Mouse (Mus musculus) liver, embryonic 15.5 days (tissue): ENCODE results near the gene Gm49403. TPM values are rescaled to one million over a fixed set of nuclear protein-coding genes. Genes with fewer than 3 reads are reported as not detected.

ENCODE experiments used
- ATAC-seq: fragments of 200-750 bp; cut with Nextera tagmentation; 2 replicates; pipeline ENCODE4 v1.8.0; 2017; ENCODE audit warnings: moderate number of reproducible peaks, mild to moderate bottlenecking, moderate library complexity; ENCODE audit not compliant: insufficient read depth
- H3K27ac ChIP-seq: fragments of 300-500 bp; sonication (generic); replicated peaks from 2 replicates; pipeline ENCODE4 v1.5.1; 2015; ENCODE audit warnings: mild to moderate bottlenecking, inconsistent platforms
- H3K27me3 ChIP-seq: fragments of 300-500 bp; sonication (generic); 2 replicates; pipeline ENCODE4 v1.6.1; 2015; ENCODE audit warnings: mild to moderate bottlenecking, inconsistent platforms
- H3K36me3 ChIP-seq: fragments of 300-500 bp; sonication (generic); replicated peaks from 2 replicates; pipeline ENCODE4 v1.6.1; 2015; ENCODE audit warnings: moderate library complexity, mild to moderate bottlenecking, inconsistent platforms
- H3K4me1 ChIP-seq: fragments of 300-500 bp; sonication (generic); replicated peaks from 2 replicates; pipeline ENCODE4 v1.6.1; 2015; ENCODE audit warnings: inconsistent platforms
- H3K4me2 ChIP-seq: fragments of 300-500 bp; sonication (generic); 2 replicates; pipeline ENCODE4 v1.6.1; 2015; ENCODE audit warnings: moderate library complexity, mild to moderate bottlenecking, inconsistent platforms
- H3K4me3 ChIP-seq: fragments of 300-500 bp; sonication (generic); replicated peaks from 2 replicates; pipeline ENCODE4 v1.5.1; 2015; ENCODE audit warnings: mild to moderate bottlenecking, inconsistent platforms
- H3K9ac ChIP-seq: fragments of 300-500 bp; sonication (generic); 2 replicates; pipeline ENCODE4 v1.6.1; 2015; ENCODE audit warnings: moderate library complexity, mild to moderate bottlenecking, inconsistent platforms
- H3K9me3 ChIP-seq: fragments of 300-500 bp; sonication (generic); replicated peaks from 2 replicates; pipeline ENCODE4 v1.6.1; 2016; ENCODE audit warnings: inconsistent platforms
- WGBS: fragments of 180-500 bp; shearing (Covaris S2); methylation state at CpG from one replicate; pipeline ENCODE4 v1.1.7; 2015; ENCODE audit warnings: mixed read lengths; ENCODE audit not compliant: insufficient replicate concordance; 5-methylcytosine and 5-hydroxymethylcytosine counted together
- polyA plus RNA-seq: library from polyadenylated mRNA; unstranded; fragments of >200 nt; fragmentation: Nextera tagmentation; extraction: Ambion mirVana; gene quantifications from 2 replicates; pipeline ENCODE4 v1.2.1, GENCODE M21; 2015

Gm49403 gene
- polyA plus RNA-seq, 1 experiment from 2014 or later = not detected

GRCm38 (mm10) chr19:8871267-8872186 lies 12.2 kb upstream of the Gm49403 start, which contains the start of gene Ubxn1:
TSS of gene Ubxn1 (plus strand) at chr19:8871496.
- Histone ChIP-seq H3K4me3 (peak within 1 kb of the TSS; percentile 98), H3K27me3 (no peaks in the 10 kb centered on the region), H3K9me3 (no peaks in the 10 kb centered on the region), H3K36me3 (peaks cover 40% of the 10 kb centered on the region), H3K9ac (peak within 1 kb of the TSS; percentile 99), H3K27ac (peak within 1 kb of the TSS; percentile 92), H3K4me1 (peaks cover 52% of the 10 kb centered on the region), H3K4me2 (peak within 1 kb of the TSS; percentile 90)
- under 1% methylated on average over 59 of the region's 59 CpGs for WGBS
- peak; percentile 95 for ATAC-seq

GRCm38 (mm10) chr19:8872266-8872840 lies 11.4 kb upstream of the Gm49403 start:
- no peak for ATAC-seq
- Histone ChIP-seq H3K4me3 (peak overlapping the region; percentile 98), H3K4me1 (peaks cover 52% of the 10 kb centered on the region), H3K4me2 (peak overlapping the region; percentile 90), H3K27ac (peak overlapping the region; percentile 92), H3K27me3 (no peaks in the 10 kb centered on the region), H3K36me3 (peaks cover 46% of the 10 kb centered on the region), H3K9me3 (no peaks in the 10 kb centered on the region), H3K9ac (peak overlapping the region; percentile 99)
- 64% methylated on average over 10 of the region's 10 CpGs for WGBS

- peaks cover 49% of the 10 kb centered on the region for H3K4me1 ChIP-seq
- no peaks in the 10 kb centered on the region for H3K9me3 ChIP-seq
- H3K9ac ChIP-seq = no peak overlapping the region
- no peak for ATAC-seq
- H3K27ac ChIP-seq = peak overlapping the region; percentile 34; the same call in 1 of the 2 replicates
- WGBS = 87% methylated on average over 7 of the region's 7 CpGs
- H3K4me2 ChIP-seq = no peak overlapping the region
- peaks cover 49% of the 10 kb centered on the region for H3K36me3 ChIP-seq
- H3K27me3 ChIP-seq = no peaks in the 10 kb centered on the region
- H3K4me3 ChIP-seq = no peak overlapping the region
These were observed 8.7 kb upstream of the Gm49403 start for GRCm38 (mm10) chr19:8875031-8875430.

GRCm38 (mm10) chr19:8880311-8881033 lies 3.3 kb upstream of the Gm49403 start, which contains the start of gene Uqcc3:
TSS of gene Uqcc3 (minus strand) at chr19:8880923.
- Histone ChIP-seq H3K27ac (peak within 1 kb of the TSS; percentile 76), H3K4me3 (peak within 1 kb of the TSS; percentile 83), H3K9ac (peak within 1 kb of the TSS; percentile 95), H3K27me3 (no peaks in the 10 kb centered on the region), H3K4me1 (peaks cover 18% of the 10 kb centered on the region), H3K36me3 (peaks cover 20% of the 10 kb centered on the region), H3K4me2 (peak within 1 kb of the TSS; percentile 93), H3K9me3 (no peaks in the 10 kb centered on the region)
- under 1% methylated on average over 42 of the region's 42 CpGs for WGBS
- ATAC-seq = peak; percentile 94

GRCm38 (mm10) chr19:8881034-8881392 lies 2.7 kb upstream of the Gm49403 start:
- no peak for ATAC-seq
- Histone ChIP-seq H3K4me1 (peaks cover 18% of the 10 kb centered on the region), H3K27me3 (no peaks in the 10 kb centered on the region), H3K4me2 (peak overlapping the region; percentile 93), H3K9me3 (no peaks in the 10 kb centered on the region), H3K36me3 (peaks cover 15% of the 10 kb centered on the region), H3K27ac (no peak overlapping the region), H3K4me3 (peak overlapping the region; percentile 83), H3K9ac (peak overlapping the region; percentile 95; the same call in 1 of the 2 replicates)
- WGBS = 7% methylated on average over 3 of the region's 3 CpGs

- peak overlapping the region; percentile 78 for H3K4me2 ChIP-seq
- no peak for ATAC-seq
- no peaks in the 10 kb centered on the region for H3K27me3 ChIP-seq
- WGBS = 25% methylated on average over 1 of the region's 1 CpGs
- peak overlapping the region; percentile 75; the same call in 1 of the 2 replicates for H3K27ac ChIP-seq
- peaks cover 40% of the 10 kb centered on the region for H3K4me1 ChIP-seq
- no peaks in the 10 kb centered on the region for H3K9me3 ChIP-seq
- H3K36me3 ChIP-seq = peaks cover 20% of the 10 kb centered on the region
- peak overlapping the region; percentile 81; the same call in 1 of the 2 replicates for H3K9ac ChIP-seq
- peak overlapping the region; percentile 76 for H3K4me3 ChIP-seq
These were observed 3.3 kb downstream of the Gm49403 start for GRCm38 (mm10) chr19:8886916-8887584.

GRCm38 (mm10) chr19:8887585-8888463 lies 4.1 kb downstream of the Gm49403 start:
- H3K27ac ChIP-seq = peak overlapping the region; percentile 75
- H3K27me3 ChIP-seq = no peaks in the 10 kb centered on the region
- H3K9me3 ChIP-seq = no peaks in the 10 kb centered on the region
- peak overlapping the region; percentile 76 for H3K4me3 ChIP-seq
- peaks cover 46% of the 10 kb centered on the region for H3K4me1 ChIP-seq
- H3K36me3 ChIP-seq = peaks cover 20% of the 10 kb centered on the region
- no peak for ATAC-seq
- H3K4me2 ChIP-seq = peak overlapping the region; percentile 78
- H3K9ac ChIP-seq = peak overlapping the region; percentile 81
- 9% methylated on average over 19 of the region's 19 CpGs for whole genome bisulfite sequencing

GRCm38 (mm10) chr19:8888511-8889385 lies 5.0 kb downstream of the Gm49403 start, which contains the start of the genes 1810009A15Rik and Gm49416:
TSS of gene 1810009A15Rik (plus strand) at chr19:8888853.
TSS of gene Gm49416 (plus strand) at chr19:8888926.
- H3K36me3 ChIP-seq = peaks cover 20% of the 10 kb centered on the region
- peak within 1 kb of the TSS; percentile 76 for H3K4me3 ChIP-seq
- H3K4me2 ChIP-seq = peak within 1 kb of the TSS; percentile 78
- peak; percentile 89 for ATAC-seq
- H3K9ac ChIP-seq = peak within 1 kb of the TSS; percentile 81
- no peaks in the 10 kb centered on the region for H3K9me3 ChIP-seq
- under 1% methylated on average over 58 of the region's 58 CpGs for WGBS
- no peaks in the 10 kb centered on the region for H3K27me3 ChIP-seq
- H3K4me1 ChIP-seq = peaks cover 54% of the 10 kb centered on the region
- peak within 1 kb of the TSS; percentile 87 for H3K27ac ChIP-seq
